Mouse (Mus musculus): ENCODE results near the gene Clcn7. TPM values are rescaled to one million over a fixed set of nuclear protein-coding genes. Genes with fewer than 3 reads are reported as not detected.

Clcn7 gene
- 34.5 TPM for polyA plus RNA-seq (2015; fragmentation: Illumina TruSeq; extraction: RNeasy Lipid Tissue Mini Kit (QIAGEN cat#74804); ENCODE audit: low read depth, low replicate concordance)

DNA sequence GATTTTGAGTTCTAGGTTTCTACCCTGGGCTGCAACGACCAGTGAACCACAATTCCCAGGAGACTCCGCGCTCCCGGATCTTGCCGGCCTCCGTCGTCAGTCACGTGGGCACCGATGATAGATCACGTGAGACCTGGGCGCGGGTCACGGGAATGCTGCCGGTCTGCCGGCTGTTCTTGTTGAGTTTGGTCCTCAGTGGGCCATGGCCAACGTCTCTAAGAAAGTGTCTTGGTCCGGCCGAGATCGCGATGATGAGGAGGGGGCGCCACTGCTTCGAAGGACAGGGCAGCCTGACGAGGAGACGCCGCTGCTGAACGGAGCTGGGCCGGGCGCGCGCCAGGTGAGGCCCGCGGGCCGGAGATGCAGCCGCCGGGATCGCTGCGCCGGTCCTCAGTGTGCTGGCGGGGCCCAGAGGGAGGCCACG is at the start of gene Clcn7:
TSS of gene Clcn7 (plus strand) at position 117 of the 424 bp plus-strand sequence.

DNA sequence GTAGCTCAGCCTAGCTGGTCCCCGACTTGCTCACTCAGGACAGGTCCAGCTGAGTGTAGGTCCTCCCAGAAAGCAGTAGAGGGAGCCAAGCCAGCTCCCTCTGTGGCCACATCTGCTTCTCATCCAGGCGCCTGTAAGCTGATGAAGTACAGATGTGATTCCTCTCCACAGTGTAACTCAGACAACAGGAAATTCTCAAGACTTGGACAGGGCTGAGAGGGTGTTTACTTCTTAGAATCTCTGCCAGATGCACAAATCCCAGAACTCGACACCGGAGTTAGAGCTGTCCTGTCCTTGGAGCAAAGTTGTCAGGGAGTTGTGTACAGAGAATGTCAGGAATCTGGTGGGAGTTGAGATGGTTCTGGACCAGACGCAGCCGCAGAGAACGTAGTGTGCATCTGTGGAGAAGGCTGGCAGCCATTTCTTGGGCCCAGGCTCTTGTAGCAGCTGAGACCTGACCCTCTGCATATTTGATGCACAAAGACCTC is 49.7 kb upstream of the Clcn7 start, which contains the start of gene Tmem204:
TSS of gene Tmem204 (minus strand) at position 148 of the 488 bp plus-strand sequence.

DNA sequence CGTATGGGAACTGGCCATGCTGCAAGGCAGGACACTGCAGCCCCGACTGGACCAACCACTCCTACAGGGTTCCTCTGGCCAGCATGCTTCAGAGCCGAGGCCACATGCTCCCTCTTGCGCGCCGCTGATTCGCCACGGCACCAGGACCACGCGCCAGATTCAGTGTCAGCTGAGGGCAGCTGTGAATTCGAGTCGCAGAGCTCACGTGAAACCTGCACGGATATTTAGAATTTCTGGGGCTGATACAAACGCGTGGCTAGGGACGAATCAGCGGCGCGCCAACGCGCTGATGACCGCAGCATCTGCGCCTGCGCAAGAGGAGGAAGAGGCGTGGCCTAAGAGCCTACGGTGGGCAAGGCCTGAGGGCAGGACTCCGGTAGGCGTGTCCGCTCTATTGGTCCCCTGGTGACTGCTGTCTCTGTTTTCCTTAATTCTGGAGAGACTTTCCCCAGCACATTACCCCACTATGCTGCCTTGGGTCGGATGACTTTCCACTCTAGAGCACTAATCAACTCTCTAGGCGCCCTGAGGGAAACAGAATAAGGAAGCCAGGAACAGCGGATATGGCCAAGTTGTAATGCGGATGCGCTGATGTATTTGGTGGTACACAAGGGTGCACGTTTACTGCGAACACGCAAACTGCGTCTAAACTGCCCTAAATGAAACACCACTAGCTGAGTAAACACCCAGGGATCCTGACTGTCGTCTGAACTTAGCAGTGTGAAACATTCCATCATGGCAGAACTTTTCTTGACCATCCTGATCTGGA is 17.3 kb upstream of the Clcn7 start, which contains the start of gene Telo2:
TSS of gene Telo2 (minus strand) at position 304 of the 769 bp plus-strand sequence.

DNA sequence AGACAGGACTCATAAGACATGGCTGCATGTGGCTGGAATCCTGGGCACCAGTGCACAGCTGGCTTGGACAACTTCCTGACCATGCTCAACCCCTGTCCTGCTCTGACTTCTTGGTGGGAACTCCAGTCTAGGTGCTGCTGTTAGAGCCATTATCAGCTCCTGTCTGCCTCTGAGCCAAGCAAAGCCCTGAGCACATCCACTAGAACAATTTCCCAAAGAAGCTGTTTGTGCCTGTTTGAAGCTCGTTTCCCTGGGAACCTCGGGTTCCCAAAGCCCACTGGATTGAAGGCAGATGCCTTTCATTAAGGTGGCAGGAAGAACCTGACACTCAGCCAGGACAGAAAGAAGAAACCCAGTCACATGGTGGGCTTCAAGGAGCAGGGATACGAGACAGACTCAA is 12.8 kb upstream of the Clcn7 start, which contains the start of gene Ptx4:
TSS of gene Ptx4 (plus strand) at position 355 of the 400 bp plus-strand sequence.

DNA sequence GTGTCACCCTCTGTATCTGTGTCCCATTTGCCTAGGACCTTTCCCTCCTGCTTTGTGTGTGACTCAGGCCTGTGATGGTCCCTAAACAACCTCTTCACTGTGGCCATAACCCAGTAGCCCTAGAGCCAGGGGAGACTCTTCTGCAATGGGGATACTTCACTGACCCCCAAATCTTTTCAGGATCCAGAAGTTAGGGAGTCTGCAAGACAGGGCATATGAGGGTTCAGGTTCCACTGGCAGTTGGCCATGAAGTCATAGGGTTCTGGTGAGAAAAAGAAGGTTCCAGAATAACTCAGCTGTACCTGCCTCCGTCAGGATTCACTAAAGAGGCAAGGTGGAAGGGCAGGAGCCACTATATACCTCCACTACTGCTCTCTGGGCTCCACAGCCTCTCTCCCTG is 29.0 kb downstream of the Clcn7 start, which contains the start of gene Ccdc154:
TSS of gene Ccdc154 (plus strand) at position 301 of the 400 bp plus-strand sequence.

DNA sequence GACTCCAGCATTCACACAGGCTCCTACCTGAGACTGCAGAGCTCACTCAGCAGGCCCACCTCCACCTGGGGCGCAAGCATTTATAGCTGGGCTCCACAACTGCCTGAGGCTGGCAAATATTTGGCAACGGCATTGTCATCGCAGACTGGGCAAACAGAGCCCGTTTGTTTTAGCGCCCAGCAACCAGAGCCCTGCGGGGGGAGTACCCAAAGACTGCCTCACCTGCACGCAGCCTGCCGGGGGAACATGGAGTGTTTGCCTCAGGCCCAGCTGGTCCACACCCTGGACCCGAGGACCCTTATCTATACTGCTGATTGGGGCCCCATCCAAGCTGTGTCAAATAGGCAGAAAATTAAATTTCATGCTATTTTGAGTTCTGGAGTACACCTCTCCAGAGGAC is 42.2 kb downstream of the Clcn7 start, which contains the start of gene Gm38655:
TSS of gene Gm38655 (minus strand) at position 61 of the 400 bp plus-strand sequence.

DNA sequence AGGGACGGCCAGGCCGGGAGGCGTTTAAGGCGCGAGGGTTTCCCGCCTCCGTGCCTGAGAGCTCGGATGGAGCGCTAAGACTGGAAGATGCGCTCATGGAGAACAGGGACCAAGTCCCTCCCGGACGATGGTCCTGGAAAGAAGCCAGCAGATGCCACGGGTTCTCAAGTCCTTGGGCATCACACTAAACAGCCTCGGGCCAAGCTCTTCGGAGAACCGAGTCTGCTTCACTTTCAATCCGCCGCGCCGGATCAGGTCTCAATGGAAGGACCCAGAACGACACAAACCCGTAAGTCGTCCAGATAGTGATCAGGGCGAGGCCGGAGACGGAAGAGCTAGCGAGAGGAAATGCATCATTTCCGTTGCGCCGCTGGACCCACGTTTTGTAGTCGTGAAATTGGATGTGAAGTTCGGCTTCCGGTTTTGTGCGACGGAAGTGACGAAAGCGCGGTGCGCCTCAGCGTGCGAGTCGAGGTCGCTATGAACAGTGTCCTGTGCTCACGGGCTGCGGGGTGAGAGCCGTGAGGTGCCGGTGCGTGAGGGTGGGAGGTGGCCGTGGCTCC is 51.0 kb downstream of the Clcn7 start, which contains the start of gene BC003965:
TSS of gene BC003965 (plus strand) at position 426 of the 563 bp plus-strand sequence.

DNA sequence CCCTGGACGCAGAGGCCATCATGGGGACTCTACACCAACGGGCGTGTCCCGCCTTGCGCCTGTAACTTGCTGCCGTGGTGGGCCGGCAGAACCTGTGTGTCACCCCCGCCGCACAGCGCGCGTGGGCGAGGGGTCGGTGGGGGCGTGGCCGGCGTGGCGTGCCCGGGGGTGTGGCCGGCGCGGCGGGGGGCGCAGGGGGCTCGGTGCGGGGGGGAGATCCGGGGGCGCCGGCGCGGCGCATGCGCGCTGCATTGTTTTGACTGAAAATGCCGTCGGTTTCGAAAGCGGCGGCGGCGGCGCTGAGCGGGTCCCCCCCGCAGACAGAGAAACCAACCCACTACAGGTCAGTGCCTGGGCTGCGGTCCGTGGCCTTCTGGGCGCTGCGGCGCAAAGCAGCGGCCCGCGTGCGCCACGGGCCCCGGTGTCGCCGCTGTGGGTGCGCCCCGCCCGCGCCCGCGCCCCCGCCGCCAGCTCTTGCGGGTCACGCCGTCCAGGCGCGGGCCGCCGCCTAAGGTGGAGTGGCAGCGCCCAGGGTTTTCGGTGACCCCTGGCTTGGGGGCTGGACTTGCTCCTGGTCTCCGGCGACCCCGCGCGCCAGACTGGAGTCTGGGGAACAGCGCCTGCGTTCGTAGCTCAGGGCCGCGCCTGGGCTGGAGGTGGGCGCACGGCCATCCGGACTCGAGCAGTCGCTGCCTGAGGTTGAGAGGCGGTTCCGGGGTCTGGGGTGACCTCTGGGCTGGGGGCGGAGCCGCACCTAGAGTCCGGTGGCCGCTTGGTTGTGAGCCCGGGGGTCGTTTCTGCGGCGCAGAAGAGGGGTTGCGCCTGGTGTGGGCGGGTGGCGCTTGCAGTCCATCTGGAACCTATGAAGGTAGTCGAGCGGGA is 55.2 kb downstream of the Clcn7 start, which contains the start of gene Unkl:
TSS of gene Unkl (plus strand) at position 248 of the 882 bp plus-strand sequence.

Other genes starting within 250 kb of the Clcn7 start
- gene Nubp2, start 247.0 kb upstream of the Clcn7 start, polyA plus RNA-seq (2015; fragmentation: Illumina TruSeq; extraction: RNeasy Lipid Tissue Mini Kit (QIAGEN cat#74804); ENCODE audit: low read depth, low replicate concordance), result 42.4 TPM
- 74.8 TPM for gene Spsb3, start 246.7 kb upstream of the Clcn7 start, polyA plus RNA-seq (2015; fragmentation: Illumina TruSeq; extraction: RNeasy Lipid Tissue Mini Kit (QIAGEN cat#74804); ENCODE audit: low read depth, low replicate concordance)
- 29.7 TPM for gene Eme2, start 238.3 kb upstream of the Clcn7 start, polyA plus RNA-seq (2015; fragmentation: Illumina TruSeq; extraction: RNeasy Lipid Tissue Mini Kit (QIAGEN cat#74804); ENCODE audit: low read depth, low replicate concordance)
- 84.8 TPM for gene Mrps34, start 238.3 kb upstream of the Clcn7 start, polyA plus RNA-seq (2015; fragmentation: Illumina TruSeq; extraction: RNeasy Lipid Tissue Mini Kit (QIAGEN cat#74804); ENCODE audit: low read depth, low replicate concordance)
- 78.4 TPM for gene Nme3, start 236.9 kb upstream of the Clcn7 start, polyA plus RNA-seq (2015; fragmentation: Illumina TruSeq; extraction: RNeasy Lipid Tissue Mini Kit (QIAGEN cat#74804); ENCODE audit: low read depth, low replicate concordance)
- 214 TPM for gene Mapk8ip3, start 196.4 kb upstream of the Clcn7 start, polyA plus RNA-seq (2015; fragmentation: Illumina TruSeq; extraction: RNeasy Lipid Tissue Mini Kit (QIAGEN cat#74804); ENCODE audit: low read depth, low replicate concordance)
- 7.4 TPM for gene Jpt2, start 172.7 kb upstream of the Clcn7 start, polyA plus RNA-seq (2015; fragmentation: Illumina TruSeq; extraction: RNeasy Lipid Tissue Mini Kit (QIAGEN cat#74804); ENCODE audit: low read depth, low replicate concordance)
- 11.8 TPM for gene Cramp1l, start 117.6 kb upstream of the Clcn7 start, polyA plus RNA-seq (2015; fragmentation: Illumina TruSeq; extraction: RNeasy Lipid Tissue Mini Kit (QIAGEN cat#74804); ENCODE audit: low read depth, low replicate concordance)
- 13.7 TPM for gene Ift140, start 117.3 kb upstream of the Clcn7 start, polyA plus RNA-seq (2015; fragmentation: Illumina TruSeq; extraction: RNeasy Lipid Tissue Mini Kit (QIAGEN cat#74804); ENCODE audit: low read depth, low replicate concordance)
- 13.5 TPM for gene Tmem204, start 49.8 kb upstream of the Clcn7 start, polyA plus RNA-seq (2015; fragmentation: Illumina TruSeq; extraction: RNeasy Lipid Tissue Mini Kit (QIAGEN cat#74804); ENCODE audit: low read depth, low replicate concordance)
- gene Telo2, start 17.4 kb upstream of the Clcn7 start, polyA plus RNA-seq (2015; fragmentation: Illumina TruSeq; extraction: RNeasy Lipid Tissue Mini Kit (QIAGEN cat#74804); ENCODE audit: low read depth, low replicate concordance), result 26.7 TPM
- gene Ptx4, start 12.6 kb upstream of the Clcn7 start, polyA plus RNA-seq (2015; fragmentation: Illumina TruSeq; extraction: RNeasy Lipid Tissue Mini Kit (QIAGEN cat#74804); ENCODE audit: low read depth, low replicate concordance), result not detected
- gene Ccdc154, start 29.1 kb downstream of the Clcn7 start, polyA plus RNA-seq (2015; fragmentation: Illumina TruSeq; extraction: RNeasy Lipid Tissue Mini Kit (QIAGEN cat#74804); ENCODE audit: low read depth, low replicate concordance), result not detected
- not detected for gene Gm38655, start 42.1 kb downstream of the Clcn7 start, polyA plus RNA-seq (2015; fragmentation: Illumina TruSeq; extraction: RNeasy Lipid Tissue Mini Kit (QIAGEN cat#74804); ENCODE audit: low read depth, low replicate concordance)
- 24.5 TPM for gene BC003965, start 51.2 kb downstream of the Clcn7 start, polyA plus RNA-seq (2015; fragmentation: Illumina TruSeq; extraction: RNeasy Lipid Tissue Mini Kit (QIAGEN cat#74804); ENCODE audit: low read depth, low replicate concordance)
- gene Unkl, start 55.0 kb downstream of the Clcn7 start, polyA plus RNA-seq (2015; fragmentation: Illumina TruSeq; extraction: RNeasy Lipid Tissue Mini Kit (QIAGEN cat#74804); ENCODE audit: low read depth, low replicate concordance), result 35.6 TPM
- 127 TPM for gene Gnptg, start 106.7 kb downstream of the Clcn7 start, polyA plus RNA-seq (2015; fragmentation: Illumina TruSeq; extraction: RNeasy Lipid Tissue Mini Kit (QIAGEN cat#74804); ENCODE audit: low read depth, low replicate concordance)
- 33.2 TPM for gene Tsr3, start 106.8 kb downstream of the Clcn7 start, polyA plus RNA-seq (2015; fragmentation: Illumina TruSeq; extraction: RNeasy Lipid Tissue Mini Kit (QIAGEN cat#74804); ENCODE audit: low read depth, low replicate concordance)
- 27.7 TPM for gene Baiap3, start 123.0 kb downstream of the Clcn7 start, polyA plus RNA-seq (2015; fragmentation: Illumina TruSeq; extraction: RNeasy Lipid Tissue Mini Kit (QIAGEN cat#74804); ENCODE audit: low read depth, low replicate concordance)
- 197 TPM for gene Ube2i, start 141.2 kb downstream of the Clcn7 start, polyA plus RNA-seq (2015; fragmentation: Illumina TruSeq; extraction: RNeasy Lipid Tissue Mini Kit (QIAGEN cat#74804); ENCODE audit: low read depth, low replicate concordance)
- not detected for gene Prss34, start 165.0 kb downstream of the Clcn7 start, polyA plus RNA-seq (2015; fragmentation: Illumina TruSeq; extraction: RNeasy Lipid Tissue Mini Kit (QIAGEN cat#74804); ENCODE audit: low read depth, low replicate concordance)
- gene Prss28, start 175.3 kb downstream of the Clcn7 start, polyA plus RNA-seq (2015; fragmentation: Illumina TruSeq; extraction: RNeasy Lipid Tissue Mini Kit (QIAGEN cat#74804); ENCODE audit: low read depth, low replicate concordance), result not detected
- not detected for gene Prss29, start 185.3 kb downstream of the Clcn7 start, polyA plus RNA-seq (2015; fragmentation: Illumina TruSeq; extraction: RNeasy Lipid Tissue Mini Kit (QIAGEN cat#74804); ENCODE audit: low read depth, low replicate concordance)
- gene Tpsab1, start 212.2 kb downstream of the Clcn7 start, polyA plus RNA-seq (2015; fragmentation: Illumina TruSeq; extraction: RNeasy Lipid Tissue Mini Kit (QIAGEN cat#74804); ENCODE audit: low read depth, low replicate concordance), result not detected
- gene Tpsb2, start 232.9 kb downstream of the Clcn7 start, polyA plus RNA-seq (2015; fragmentation: Illumina TruSeq; extraction: RNeasy Lipid Tissue Mini Kit (QIAGEN cat#74804); ENCODE audit: low read depth, low replicate concordance), result 0.45 TPM
- gene Tpsg1, start 235.9 kb downstream of the Clcn7 start, polyA plus RNA-seq (2015; fragmentation: Illumina TruSeq; extraction: RNeasy Lipid Tissue Mini Kit (QIAGEN cat#74804); ENCODE audit: low read depth, low replicate concordance), result not detected

Data from brain, adult 10 weeks (tissue).